Mouse (Mus musculus) liver, embryonic 11.5 days (tissue): Measurements from ENCODE around the gene Dock7. TPM values are rescaled to one million over a fixed set of nuclear protein-coding genes. Genes with fewer than 3 reads are reported as not detected.

Source experiments
- ATAC-seq: fragments of 200-750 bp; cut with Nextera tagmentation; replicated peaks from 2 replicates; pipeline ENCODE4 v1.8.0; 2017; ENCODE audit warnings: moderate number of reproducible peaks, mild to moderate bottlenecking, moderate TSS enrichment, moderate library complexity; ENCODE audit not compliant: low FRiP score
- DNase-seq: peaks from one replicate; pipeline ENCODE4 v3.0.0-alpha.2; 2017; ENCODE audit warnings: low spot score
- H3K27ac ChIP-seq: fragments of 300-500 bp; sonication (generic); 2 replicates; pipeline ENCODE4 v1.5.1; 2014; ENCODE audit warnings: mild to moderate bottlenecking, low read depth, low read length, control low read depth
- H3K27me3 ChIP-seq: fragments of 300-500 bp; sonication (generic); replicated peaks from 2 replicates; pipeline ENCODE4 v1.6.1; 2014; ENCODE audit warnings: low read length, mixed read lengths; ENCODE audit not compliant: control insufficient read depth, insufficient read depth
- H3K36me3 ChIP-seq: fragments of 300-500 bp; sonication (generic); 2 replicates; pipeline ENCODE4 v1.6.1; 2014; ENCODE audit warnings: mild to moderate bottlenecking, low read length, moderate library complexity, mixed read lengths; ENCODE audit not compliant: control insufficient read depth, insufficient read depth
- H3K4me1 ChIP-seq: fragments of 300-500 bp; sonication (generic); replicated peaks from 2 replicates; pipeline ENCODE4 v1.6.1; 2014; ENCODE audit warnings: low read length, mixed read lengths; ENCODE audit not compliant: control insufficient read depth, insufficient read depth
- H3K4me2 ChIP-seq: fragments of 300-500 bp; sonication (generic); 2 replicates; pipeline ENCODE4 v1.6.1; 2014; ENCODE audit warnings: mild to moderate bottlenecking, control low read depth, moderate library complexity
- H3K4me3 ChIP-seq: fragments of 300-500 bp; sonication (generic); 2 replicates; pipeline ENCODE4 v1.5.1; 2014; ENCODE audit warnings: low read depth, low read length, control low read depth
- H3K9ac ChIP-seq: fragments of 300-500 bp; sonication (generic); 2 replicates; pipeline ENCODE4 v1.6.1; 2014; ENCODE audit warnings: low read depth, low read length, control low read depth
- H3K9me3 ChIP-seq: fragments of 300-500 bp; sonication (generic); 2 replicates; pipeline ENCODE4 v1.6.1; 2016; ENCODE audit warnings: low read length, inconsistent platforms, mixed read lengths; ENCODE audit not compliant: control insufficient read depth
- WGBS: fragments of 180-500 bp; shearing (Covaris S2); extraction: QIAGEN DNeasy Blood & Tissue Kit; methylation state at CpG from one replicate; pipeline ENCODE4 v1.1.7; 2014; 5-methylcytosine and 5-hydroxymethylcytosine counted together
- polyA plus RNA-seq: library from polyadenylated mRNA; unstranded; fragments of >200 nt; fragmentation: Nextera tagmentation; extraction: Ambion mirVana; gene quantifications from 2 replicates; pipeline ENCODE4 v1.2.1, GENCODE M21; 2014

The Dock7 gene
- polyA plus RNA-seq, 1 experiment from 2014 or later: 39.0 TPM

GRCm38 (mm10) chr4:99111670-99112069, 9.0 kb downstream of the Dock7 start:
- Histone ChIP-seq H3K4me2 (no peak overlapping the region), H3K4me3 (no peak overlapping the region), H3K9me3 (no peaks in the 10 kb centered on the region), H3K9ac (no peak overlapping the region), H3K36me3 (no peaks in the 10 kb centered on the region), H3K4me1 (peaks cover 20% of the 10 kb centered on the region), H3K27ac (no peak overlapping the region), H3K27me3 (no peaks in the 10 kb centered on the region)
- ATAC-seq (no peak), DNase-seq (no peak)
- WGBS: 66% methylated on average over 3 of the region's 3 CpGs

GRCm38 (mm10) chr4:99108817-99109216, 11.9 kb downstream of the Dock7 start:
- H3K4me1 ChIP-seq: peaks cover 13% of the 10 kb centered on the region
- DNase-seq (no peak), ATAC-seq (no peak)
- no peak overlapping the region for H3K27ac ChIP-seq
- H3K36me3 ChIP-seq: no peaks in the 10 kb centered on the region
- H3K27me3 ChIP-seq: no peaks in the 10 kb centered on the region
- WGBS: 91% methylated on average over 4 of the region's 4 CpGs
- H3K4me3 ChIP-seq: no peak overlapping the region
- no peak overlapping the region for H3K9ac ChIP-seq
- H3K4me2 ChIP-seq: no peak overlapping the region
- H3K9me3 ChIP-seq: no peaks in the 10 kb centered on the region

- H3K9ac ChIP-seq: no peak overlapping the region
- no peaks in the 10 kb centered on the region for H3K27me3 ChIP-seq
- ATAC-seq (no peak), DNase-seq (no peak)
- H3K4me1 ChIP-seq: peaks cover 3% of the 10 kb centered on the region
- no peak overlapping the region for H3K4me3 ChIP-seq
- H3K4me2 ChIP-seq: no peak overlapping the region
- H3K9me3 ChIP-seq: no peaks in the 10 kb centered on the region
- H3K27ac ChIP-seq: no peak overlapping the region
- no peaks in the 10 kb centered on the region; the same call in 1 of the 2 replicates for H3K36me3 ChIP-seq
- WGBS: 88% methylated on average over 3 of the region's 3 CpGs
Measured at GRCm38 (mm10) chr4:99102846-99103245, 17.9 kb downstream of the Dock7 start.

- Histone ChIP-seq H3K9ac (no peak overlapping the region), H3K27ac (no peak overlapping the region), H3K36me3 (no peaks in the 10 kb centered on the region; the same call in 1 of the 2 replicates), H3K27me3 (no peaks in the 10 kb centered on the region), H3K4me2 (no peak overlapping the region), H3K4me3 (no peak overlapping the region), H3K4me1 (no peaks in the 10 kb centered on the region), H3K9me3 (no peaks in the 10 kb centered on the region)
- 70% methylated on average over 7 of the region's 7 CpGs for WGBS
- ATAC-seq (no peak), DNase-seq (no peak)
Measured at GRCm38 (mm10) chr4:99100724-99101123, 20.0 kb downstream of the Dock7 start.

- no peak for DNase-seq
- no peak for ATAC-seq
- Histone ChIP-seq H3K4me1 (peaks cover 12% of the 10 kb centered on the region; the same call in 1 of the 2 replicates), H3K36me3 (peaks cover 3% of the 10 kb centered on the region; the same call in 1 of the 2 replicates), H3K27me3 (no peaks in the 10 kb centered on the region), H3K9ac (no peak overlapping the region), H3K9me3 (no peaks in the 10 kb centered on the region), H3K4me2 (no peak overlapping the region), H3K27ac (no peak overlapping the region), H3K4me3 (no peak overlapping the region)
- WGBS: 91% methylated on average over 3 of the region's 3 CpGs
Measured at GRCm38 (mm10) chr4:99091777-99092176, 28.9 kb downstream of the Dock7 start.

GRCm38 (mm10) chr4:99091151-99091701, 29.5 kb downstream of the Dock7 start:
- H3K9ac ChIP-seq: no peak overlapping the region
- H3K4me3 ChIP-seq: no peak overlapping the region
- no peaks in the 10 kb centered on the region for H3K9me3 ChIP-seq
- DNase-seq (no peak), ATAC-seq (no peak)
- peaks cover 12% of the 10 kb centered on the region; the same call in 1 of the 2 replicates for H3K4me1 ChIP-seq
- H3K36me3 ChIP-seq: peaks cover 3% of the 10 kb centered on the region; the same call in 1 of the 2 replicates
- no peak overlapping the region for H3K27ac ChIP-seq
- H3K4me2 ChIP-seq: no peak overlapping the region
- 59% methylated on average over 3 of the region's 3 CpGs for WGBS
- no peaks in the 10 kb centered on the region for H3K27me3 ChIP-seq

GRCm38 (mm10) chr4:99087760-99088485, 32.8 kb downstream of the Dock7 start:
- WGBS: 76% methylated on average over 17 of the region's 17 CpGs
- Histone ChIP-seq H3K9me3 (no peaks in the 10 kb centered on the region), H3K27me3 (no peaks in the 10 kb centered on the region), H3K4me1 (peaks cover 12% of the 10 kb centered on the region; the same call in 1 of the 2 replicates), H3K27ac (peak overlapping the region; percentile 78), H3K36me3 (peaks cover 3% of the 10 kb centered on the region; the same call in 1 of the 2 replicates), H3K9ac (peak overlapping the region; percentile 52), H3K4me3 (peak overlapping the region; percentile 22; the same call in 1 of the 2 replicates), H3K4me2 (peak overlapping the region; percentile 66)
- no peak for DNase-seq
- peak; percentile 82 for ATAC-seq

GRCm38 (mm10) chr4:99083862-99084261, 36.9 kb downstream of the Dock7 start:
- Histone ChIP-seq H3K9ac (no peak overlapping the region), H3K27me3 (no peaks in the 10 kb centered on the region), H3K4me1 (0 out of 2 replicates have a peak, but pooled peaks cover 4% of the 10 kb centered on the region), H3K27ac (no peak overlapping the region), H3K9me3 (no peaks in the 10 kb centered on the region), H3K36me3 (peaks cover 6% of the 10 kb centered on the region; the same call in 1 of the 2 replicates), H3K4me3 (no peak overlapping the region), H3K4me2 (no peak overlapping the region)
- DNase-seq: no peak
- 73% methylated on average over 3 of the region's 3 CpGs for WGBS
- no peak for ATAC-seq
